In the genomic region with DNA sequence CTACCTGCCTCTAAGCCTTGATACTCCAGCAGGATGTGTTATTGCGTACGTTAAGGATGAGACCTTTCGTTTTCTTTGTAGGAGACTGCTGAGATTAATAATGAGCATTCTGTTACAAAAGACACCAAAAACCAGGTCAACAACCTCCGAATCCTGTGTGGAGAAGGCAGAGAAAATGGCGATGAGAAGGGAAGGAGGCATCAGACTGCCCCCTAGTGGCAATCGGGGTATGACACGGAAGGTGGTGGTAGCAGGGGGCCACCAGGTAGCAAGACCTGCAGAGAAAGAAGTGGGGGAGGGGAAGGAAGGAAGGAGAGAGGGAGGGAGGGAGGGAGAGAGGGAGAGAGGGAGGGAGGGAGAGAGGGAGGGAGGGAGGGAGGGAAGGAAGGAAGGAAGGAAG, we compare ENCODE assay signal across 8 mouse cellular contexts. TPM values are rescaled to one million over a fixed set of nuclear protein-coding genes. Genes with fewer than 3 reads are reported as not detected.
DNase-seq lines count a peak whose midpoint lies in the region; ATAC-seq and TF ChIP-seq lines count a peak whose summit lies in the region.

No protein-coding gene starts in this region.

- POLR2A ChIA-PET in Patski (lab: Charles Lee) = no interaction called here

- peaks cover 11% of the 10 kb centered on the region for H3K9me3 ChIP-seq in midbrain, embryonic 14.5 days (ENCODE audit: control insufficient read depth, low read length)
- H3K9me3 ChIP-seq in midbrain, embryonic 13.5 days = peaks cover 12% of the 10 kb centered on the region; the same call in 1 of the 2 replicates
- H3K9me3 ChIP-seq in neural tube, embryonic 13.5 days = peaks cover 13% of the 10 kb centered on the region; the same call in 1 of the 2 replicates

- H3K36me3 ChIP-seq in midbrain, embryonic 14.5 days (ENCODE audit: control insufficient read depth, insufficient read depth, low read length) = no peaks in the 10 kb centered on the region
- no peaks in the 10 kb centered on the region for H3K36me3 ChIP-seq in midbrain, embryonic 13.5 days
- no peaks in the 10 kb centered on the region for H3K36me3 ChIP-seq in neural tube, embryonic 13.5 days

- peak; percentile 73 for TF ChIP-seq CTCF in Patski (IDR thresholded peaks at IDR 0.05)

- H3K4me3 ChIP-seq in midbrain, embryonic 14.5 days (replicated peaks; ENCODE audit: low read depth, low read length) = no peak overlapping the region
- no peak overlapping the region for H3K4me3 ChIP-seq in midbrain, embryonic 13.5 days (replicated peaks)
- no peak overlapping the region for H3K4me3 ChIP-seq in neural tube, embryonic 13.5 days

- 0 out of 2 replicates have a peak overlapping the region, but pooled peaks have one; percentile 26 for H3K27ac ChIP-seq in midbrain, embryonic 14.5 days (replicated peaks; ENCODE audit: low read depth, low read length)
- no peak overlapping the region; the same call in 1 of the 2 replicates for H3K27ac ChIP-seq in midbrain, embryonic 13.5 days
- peak overlapping the region; percentile 46; the same call in 1 of the 2 replicates for H3K27ac ChIP-seq in neural tube, embryonic 13.5 days (replicated peaks)

- in situ Hi-C loops in Patski (cut with MboI; ENCODE audit: low pct_unique_long_range_greater_than_20kb) = no loop called here

- no peak overlapping the region for H3K4me2 ChIP-seq in midbrain, embryonic 14.5 days (ENCODE audit: low read length)
- H3K4me2 ChIP-seq in midbrain, embryonic 13.5 days (replicated peaks) = no peak overlapping the region
- H3K4me2 ChIP-seq in neural tube, embryonic 13.5 days = no peak overlapping the region

- CTCF ChIA-PET in Patski (lab: Charles Lee) = interaction anchor here (0.6 to 1.5 kb wide), 4 partner anchors 17 to 215 kb away, joined by 3 to 4 read pairs (median 3); no protein-coding TSS in a partner anchor

- no peaks in the 10 kb centered on the region for H3K4me1 ChIP-seq in midbrain, embryonic 14.5 days (ENCODE audit: control insufficient read depth, insufficient read depth, low read length)
- no peaks in the 10 kb centered on the region for H3K4me1 ChIP-seq in midbrain, embryonic 13.5 days (replicated peaks)
- no peaks in the 10 kb centered on the region for H3K4me1 ChIP-seq in neural tube, embryonic 13.5 days (replicated peaks)

- no peak overlapping the region for H3K9ac ChIP-seq in midbrain, embryonic 14.5 days (replicated peaks; ENCODE audit: low read length)
- no peak overlapping the region for H3K9ac ChIP-seq in midbrain, embryonic 13.5 days (replicated peaks)
- H3K9ac ChIP-seq in neural tube, embryonic 13.5 days = no peak overlapping the region

- no peak for ATAC-seq in midbrain, embryonic 14.5 days (ENCODE audit: low FRiP score, low TSS enrichment)
- ATAC-seq in midbrain, embryonic 13.5 days = no peak
- peak; percentile 71 for ATAC-seq in Patski
- ATAC-seq in granulocyte monocyte progenitor cell, adult 5-6 weeks (replicated peaks; ENCODE audit: poor library complexity, severe bottlenecking) = peak; percentile 50; the same call in 1 of the 2 replicates
- ATAC-seq in neural tube, embryonic 13.5 days (ENCODE audit: low read depth) = no peak

- 32% methylated on average over 7 of the region's 7 CpGs for WGBS in midbrain, embryonic 14.5 days
- WGBS in midbrain, embryonic 13.5 days = 31% methylated on average over 7 of the region's 7 CpGs
- 33% methylated on average over 7 of the region's 7 CpGs for WGBS in neural tube, embryonic 13.5 days

- peak; percentile 78 for DNase-seq in midbrain, embryonic 14.5 days
- no peak for DNase-seq in Patski (ENCODE audit: low read depth, low spot score)
- peak; percentile 77 to 83 for DNase-seq in cerebellum, postnatal 25 days
- DNase-seq in left cerebral cortex, adult 8-10 months (ENCODE audit: low spot score in 2 of 2) = peak; percentile 34 to 39
- DNase-seq in thymus, postnatal 4 days = peak; percentile 82

- no peaks in the 10 kb centered on the region for H3K27me3 ChIP-seq in midbrain, embryonic 14.5 days (ENCODE audit: control insufficient read depth, insufficient read depth, low read length)
- no peaks in the 10 kb centered on the region for H3K27me3 ChIP-seq in midbrain, embryonic 13.5 days
- H3K27me3 ChIP-seq in Patski = no peaks in the 10 kb centered on the region
- no peaks in the 10 kb centered on the region for H3K27me3 ChIP-seq in neural tube, embryonic 13.5 days

RNA-seq across cellular contexts. Expression of a gene that starts 41.3 kb away (rescaled TPM):
- 91.8 and 98.1 TPM in 2 replicates for polyA plus RNA-seq in midbrain, embryonic 14.5 days (2014; fragmentation: Nextera tagmentation; extraction: Ambion mirVana)
- polyA plus RNA-seq in midbrain, embryonic 13.5 days (2015; fragmentation: Nextera tagmentation; extraction: Ambion mirVana) = 63.2 and 73.6 TPM in 2 replicates
- polyA plus RNA-seq in Patski (2021) = 105 TPM
- 35.3 and 45.4 TPM in 2 replicates for total RNA-seq in granulocyte monocyte progenitor cell, adult 5-6 weeks (2014; fragmentation: Nextera tagmentation)
- total RNA-seq in granulocyte monocyte progenitor cell, adult 5-6 weeks (2017) = 22.5 TPM in 2 replicates
- total RNA-seq in left cerebral cortex, adult 8-10 months (2022) = 100 to 1,000 TPM in 2 of 4 experiments, 10 to 100 TPM in 2; 88.2 to 109 (median 96.6) TPM
- 79.6 and 90.6 TPM in 2 replicates for polyA plus RNA-seq in neural tube, embryonic 13.5 days (2015; fragmentation: Nextera tagmentation; extraction: Ambion mirVana)

Comparison
In these comparisons a context has a peak if more than half of its experiments do, and no peak if none do; other contexts are left out.
1. ATAC-seq: peak in Patski (single experiment) and granulocyte monocyte progenitor cell, adult 5-6 weeks (single experiment); none in midbrain, embryonic 14.5 days (single experiment), midbrain, embryonic 13.5 days (single experiment) and neural tube, embryonic 13.5 days (single experiment).